Comparison of ENCODE assay signal across 8 mouse cellular contexts in the genomic region with DNA sequence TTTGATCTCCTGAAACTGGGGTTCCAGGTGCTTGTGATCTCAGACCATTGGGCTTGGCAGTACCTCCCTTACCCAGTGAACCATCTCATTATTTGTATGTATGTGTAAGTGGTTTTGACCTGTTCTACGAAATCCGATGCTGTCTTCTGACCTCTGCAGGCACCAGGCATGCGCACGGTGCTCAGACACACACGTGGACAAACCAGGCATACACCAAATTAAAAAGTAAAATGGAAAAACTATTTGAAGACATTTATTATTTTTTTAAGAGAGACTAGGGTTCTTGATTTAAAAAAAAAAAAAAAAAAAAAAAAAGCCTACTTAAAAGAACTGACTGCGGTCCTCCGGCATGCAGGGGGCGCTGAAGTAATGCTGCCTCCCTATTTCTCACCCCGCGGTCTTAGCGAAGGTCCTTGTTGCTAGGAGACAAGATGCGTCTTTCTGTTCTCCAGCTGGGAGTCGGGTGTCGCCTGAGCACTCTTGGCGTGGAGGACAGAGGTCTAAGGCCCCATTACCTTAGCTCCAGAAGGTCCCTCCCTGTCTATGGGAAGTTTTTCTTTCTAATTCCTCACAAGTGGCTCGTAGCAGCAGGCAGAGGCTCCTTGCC. TPM values are rescaled to one million over a fixed set of nuclear protein-coding genes. Genes with fewer than 3 reads are reported as not detected.
A peak's percentile ranks its signal among the peaks of the same experiment; 100 is the strongest.
DNase-seq lines count a peak whose midpoint lies in the region; ATAC-seq and TF ChIP-seq lines count a peak whose summit lies in the region.

Gene Ccdc65 (plus strand): TSS at position 442 of the 607 bp plus-strand sequence.

- ATAC-seq in heart, embryonic 14.5 days (ENCODE audit: insufficient number of reproducible peaks, insufficient read depth, low FRiP score, low read depth) = no peak
- no peak for ATAC-seq in liver, embryonic 11.5 days (replicated peaks; ENCODE audit: low FRiP score)

- peak; percentile 70 for TF ChIP-seq CTCF in brain, embryonic 14.5 days (IDR thresholded peaks at IDR 0.05; ENCODE audit: borderline replicate concordance, extremely low read depth, insufficient read depth, insufficient read length)

- peak within 1 kb of the TSS; percentile 39 to 42 for H3K4me3 ChIP-seq in heart, embryonic 14.5 days (ENCODE audit: control insufficient read depth in 1 of 2, insufficient read depth in 1 of 2, low read depth in 1 of 2, low read length in 2 of 2)
- H3K4me3 ChIP-seq in liver, embryonic 11.5 days (ENCODE audit: low read depth, low read length) = peak within 1 kb of the TSS; percentile 45
- H3K4me3 ChIP-seq in myocyte = peak within 1 kb of the TSS; percentile 15

- no peak within 1 kb of the TSS for H3ac ChIP-seq in myocyte (ENCODE audit: control insufficient read depth, insufficient read length)

- H3K4me2 ChIP-seq in heart, embryonic 14.5 days (ENCODE audit: low read length) = peak within 1 kb of the TSS; percentile 66
- H3K4me2 ChIP-seq in liver, embryonic 11.5 days = peak within 1 kb of the TSS; percentile 72
- peak within 1 kb of the TSS; percentile 91 for H3K4me2 ChIP-seq in myocyte (ENCODE audit: low read depth)

- TF ChIP-seq POLR2A in brain, embryonic 14.5 days (IDR thresholded peaks at IDR 0.05; ENCODE audit: borderline replicate concordance, extremely low read depth, insufficient read depth, insufficient read length, poor library complexity, severe bottlenecking) = no peak
- no peak for TF ChIP-seq POLR2A in myocyte (IDR thresholded peaks at IDR 0.05; ENCODE audit: insufficient read length, low read depth)

- peaks cover 0 to 2% of the 10 kb centered on the region in 2 experiments; a peak in 1 of 4 replicates for H3K4me1 ChIP-seq in heart, embryonic 14.5 days (ENCODE audit: control insufficient read depth in 2 of 2, insufficient read depth in 2 of 2, low read length in 2 of 2)
- no peaks in the 10 kb centered on the region for H3K4me1 ChIP-seq in liver, embryonic 11.5 days (replicated peaks; ENCODE audit: control insufficient read depth, insufficient read depth, low read length)

- H3K27ac ChIP-seq in heart, embryonic 14.5 days (replicated peaks in 1 of 2; ENCODE audit: control insufficient read depth in 1 of 2, insufficient read depth in 1 of 2, low read depth in 2 of 2, low read length in 2 of 2) = no peak within 1 kb of the TSS
- no peak within 1 kb of the TSS for H3K27ac ChIP-seq in liver, embryonic 11.5 days (ENCODE audit: low read depth, low read length)

- H3K36me3 ChIP-seq in heart, embryonic 14.5 days (ENCODE audit: control insufficient read depth, insufficient read depth, low read length) = no peaks in the 10 kb centered on the region
- H3K36me3 ChIP-seq in liver, embryonic 11.5 days (ENCODE audit: control insufficient read depth, insufficient read depth, low read length) = no peaks in the 10 kb centered on the region
- no peaks in the 10 kb centered on the region for H3K36me3 ChIP-seq in myocyte (ENCODE audit: control insufficient read depth, insufficient read depth)

- peak within 1 kb of the TSS; percentile 39; the same call in 1 of the 2 replicates for H3K9ac ChIP-seq in heart, embryonic 14.5 days (ENCODE audit: low read length)
- no peak within 1 kb of the TSS for H3K9ac ChIP-seq in liver, embryonic 11.5 days (ENCODE audit: low read depth, low read length)

- peak; percentile 87 for DNase-seq in CD4-positive, CD25-positive, alpha-beta regulatory T cell, adult 2 months (ENCODE audit: low read depth, low spot score)
- DNase-seq in brain, embryonic 14.5 days (ENCODE audit: low read depth) = peak; percentile 93
- peak; percentile 69 for DNase-seq in fibroblast of lung, adult 2 months (ENCODE audit: low read depth)
- DNase-seq in kidney, postnatal 10 days = peak; percentile 93
- DNase-seq in liver, embryonic 11.5 days (ENCODE audit: low spot score) = peak; percentile 67
- DNase-seq in spleen, postnatal 4 days (ENCODE audit: low spot score in 2 of 2) = peak; percentile 76 to 87

- no peaks in the 10 kb centered on the region for H3K9me3 ChIP-seq in heart, embryonic 14.5 days (ENCODE audit: control insufficient read depth, low read length)
- no peaks in the 10 kb centered on the region for H3K9me3 ChIP-seq in liver, embryonic 11.5 days (ENCODE audit: control insufficient read depth, low read length)

- peaks cover 10% of the 10 kb centered on the region for H3K27me3 ChIP-seq in heart, embryonic 14.5 days (ENCODE audit: control insufficient read depth, insufficient read depth, low read length)
- H3K27me3 ChIP-seq in liver, embryonic 11.5 days (replicated peaks; ENCODE audit: control insufficient read depth, insufficient read depth, low read length) = peaks cover 8% of the 10 kb centered on the region
- no peaks in the 10 kb centered on the region for H3K27me3 ChIP-seq in myocyte (ENCODE audit: control insufficient read depth, insufficient read depth, insufficient read length)

- WGBS in heart, embryonic 14.5 days = 18% methylated on average over 16 of the region's 16 CpGs
- 18% methylated on average over 16 of the region's 16 CpGs for WGBS in liver, embryonic 11.5 days

- H3K79me2 ChIP-seq in myocyte (ENCODE audit: control insufficient read depth, insufficient read depth) = no peaks in the 10 kb centered on the region

TF ChIP-seq in myocyte, 11 proteins besides CTCF, POLR2A, EP300 and RAD21:
- no peak for TF ChIP-seq USF1 (IDR thresholded peaks at IDR 0.05; ENCODE audit: low read depth)
- TF ChIP-seq MYOD1 (IDR thresholded peaks at IDR 0.05; ENCODE audit: control insufficient read depth in 1 of 3, insufficient read length in 2 of 3, low read depth in 2 of 3) = no peak
- TF ChIP-seq REST (IDR thresholded peaks at IDR 0.05; ENCODE audit: insufficient read depth, insufficient read length) = no peak
- TF ChIP-seq SRF (IDR thresholded peaks at IDR 0.05; ENCODE audit: control insufficient read depth, insufficient read length, low read depth) = no peak
- TF ChIP-seq POLR2AphosphoS2 (IDR thresholded peaks at IDR 0.05; ENCODE audit: insufficient read length, low read depth) = no peak
- TF ChIP-seq TCF3 (IDR thresholded peaks at IDR 0.05; ENCODE audit: insufficient read length, low read depth) = no peak
- no peak for TF ChIP-seq MAX (IDR thresholded peaks at IDR 0.05; ENCODE audit: low read depth)
- TF ChIP-seq TCF12 (IDR thresholded peaks at IDR 0.05; ENCODE audit: insufficient read depth, poor library complexity, severe bottlenecking) = no peak
- TF ChIP-seq MYOG (IDR thresholded peaks at IDR 0.05; ENCODE audit: control insufficient read depth in 1 of 3, insufficient read depth in 1 of 3, insufficient read length in 2 of 3, low read depth in 2 of 3) = no peak
- TF ChIP-seq CEBPB (IDR thresholded peaks at IDR 0.05; ENCODE audit: insufficient read depth, poor library complexity, severe bottlenecking) = no peak
- TF ChIP-seq E2F4 (IDR thresholded peaks at IDR 0.05; ENCODE audit: insufficient read depth) = no peak

RNA-seq across cellular contexts. Expression of gene Ccdc65, which starts in this region (rescaled TPM):
- 1.7 and 3.2 TPM in 2 replicates for polyA plus RNA-seq in brain, embryonic 14.5 days (2012; rRNA removed)
- polyA plus RNA-seq in heart, embryonic 14.5 days (2014; fragmentation: Nextera tagmentation; extraction: Ambion mirVana) = 0.42 and 0.89 TPM in 2 replicates
- polyA plus RNA-seq in liver, embryonic 11.5 days (2014; fragmentation: Nextera tagmentation; extraction: Ambion mirVana) = 0.09 and 0.19 TPM in 2 replicates
- polyA plus RNA-seq in myocyte (2012; fragmentation: generic; extraction: Trizol) = 2.4 TPM

Comparison
In these comparisons a context has a peak if more than half of its experiments do, and no peak if none do; other contexts are left out.
1. Peak in DNase-seq, H3K4me3 ChIP-seq and H3K4me2 ChIP-seq in liver, embryonic 11.5 days; RNA of the gene not detected or under 1 TPM.